Mouse (Mus musculus) hindbrain, embryonic 12.5 days (tissue): ENCODE data around the gene Cbr4. TPM values are rescaled to one million over a fixed set of nuclear protein-coding genes. Genes with fewer than 3 reads are reported as not detected.

Experiments used
- ATAC-seq: fragments of 200-750 bp; cut with Nextera tagmentation; 2 replicates; pipeline ENCODE4 v1.8.0; 2017; ENCODE audit warnings: moderate TSS enrichment; ENCODE audit not compliant: low FRiP score
- H3K27ac ChIP-seq: fragments of 300-500 bp; sonication (generic); 2 replicates; pipeline ENCODE4 v1.5.1; 2016; ENCODE audit warnings: mild to moderate bottlenecking
- H3K27me3 ChIP-seq: fragments of 300-500 bp; sonication (generic); 2 replicates; pipeline ENCODE4 v1.6.1; 2016; ENCODE audit warnings: mild to moderate bottlenecking
- H3K36me3 ChIP-seq: fragments of 300-500 bp; sonication (generic); 2 replicates; pipeline ENCODE4 v1.6.1; 2016; ENCODE audit warnings: mild to moderate bottlenecking
- H3K4me1 ChIP-seq: fragments of 300-500 bp; sonication (generic); 2 replicates; pipeline ENCODE4 v1.6.1; 2016
- H3K4me2 ChIP-seq: fragments of 300-500 bp; sonication (generic); replicated peaks from 2 replicates; pipeline ENCODE4 v1.6.1; 2016; ENCODE audit warnings: mild to moderate bottlenecking
- H3K4me3 ChIP-seq: fragments of 300-500 bp; sonication (generic); 2 replicates; pipeline ENCODE4 v1.5.1; 2016; ENCODE audit warnings: mild to moderate bottlenecking
- H3K9ac ChIP-seq: fragments of 300-500 bp; sonication (generic); 2 replicates; pipeline ENCODE4 v1.6.1; 2016; ENCODE audit warnings: mild to moderate bottlenecking, moderate library complexity
- H3K9me3 ChIP-seq: fragments of 300-500 bp; sonication (generic); replicated peaks from 2 replicates; pipeline ENCODE4 v1.6.1; 2016; ENCODE audit warnings: mild to moderate bottlenecking
- WGBS: fragments of 180-500 bp; shearing (Covaris S2); methylation state at CpG from one replicate; pipeline ENCODE4 v1.1.7; 2016; 5-methylcytosine and 5-hydroxymethylcytosine counted together
- polyA plus RNA-seq: library from polyadenylated mRNA; unstranded; fragments of >200 nt; fragmentation: Nextera tagmentation; extraction: Ambion mirVana; gene quantifications from 2 replicates; pipeline ENCODE4 v1.2.1, GENCODE M21; 2016

Gene Cbr4
- polyA plus RNA-seq, 1 experiment from 2014 or later, result 23.5 TPM

DNA sequence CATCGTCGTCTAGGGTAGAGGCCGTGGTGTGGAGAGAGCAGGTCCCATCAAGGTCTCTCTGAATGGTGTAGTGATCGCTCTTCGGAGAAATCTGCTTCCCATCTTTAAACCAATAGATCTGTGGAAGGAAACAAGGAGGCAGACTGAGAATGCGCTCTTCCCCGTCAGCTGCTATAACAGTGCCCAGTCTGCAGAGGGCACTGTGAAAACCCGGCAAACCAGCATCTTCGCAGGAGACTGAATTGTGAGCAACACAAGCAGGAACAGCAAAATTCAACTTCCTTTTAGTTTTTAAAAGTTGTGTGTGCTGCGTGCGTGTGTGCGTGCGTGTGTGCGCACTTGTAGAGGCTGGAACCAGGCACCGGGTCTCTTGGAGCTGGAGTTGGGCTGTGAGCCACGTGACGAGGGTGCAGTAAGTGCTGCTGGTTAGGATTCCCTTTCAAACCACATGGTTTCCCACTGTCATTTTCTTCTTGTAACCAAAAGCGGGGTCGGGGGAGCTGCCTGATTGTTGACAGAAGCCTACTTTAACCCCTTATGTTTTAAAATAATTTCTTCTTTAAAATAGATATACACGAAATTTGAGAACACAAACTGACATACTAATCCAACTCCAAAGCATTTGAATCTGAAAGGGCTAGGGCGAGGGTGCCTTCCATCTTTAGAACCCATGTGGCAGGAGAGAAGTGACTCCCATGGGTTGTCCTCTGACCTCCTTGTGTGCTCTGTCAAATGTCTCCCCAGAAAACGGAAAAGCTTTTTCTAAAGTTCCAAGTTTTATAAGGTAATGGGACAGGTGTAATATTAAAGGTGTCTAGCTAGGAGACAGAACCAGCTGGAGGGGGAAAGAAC is 44.6 kb downstream of the Cbr4 start:
- H3K27ac ChIP-seq, result no peak overlapping the region
- peaks cover 23% of the 10 kb centered on the region; the same call in 1 of the 2 replicates for H3K36me3 ChIP-seq
- H3K9me3 ChIP-seq, result no peaks in the 10 kb centered on the region
- H3K9ac ChIP-seq, result no peak overlapping the region
- no peaks in the 10 kb centered on the region for H3K27me3 ChIP-seq
- no peak for ATAC-seq
- no peak overlapping the region for H3K4me3 ChIP-seq
- WGBS, result 70% methylated on average over 22 of the region's 22 CpGs
- H3K4me2 ChIP-seq, result no peak overlapping the region
- H3K4me1 ChIP-seq, result no peaks in the 10 kb centered on the region

DNA sequence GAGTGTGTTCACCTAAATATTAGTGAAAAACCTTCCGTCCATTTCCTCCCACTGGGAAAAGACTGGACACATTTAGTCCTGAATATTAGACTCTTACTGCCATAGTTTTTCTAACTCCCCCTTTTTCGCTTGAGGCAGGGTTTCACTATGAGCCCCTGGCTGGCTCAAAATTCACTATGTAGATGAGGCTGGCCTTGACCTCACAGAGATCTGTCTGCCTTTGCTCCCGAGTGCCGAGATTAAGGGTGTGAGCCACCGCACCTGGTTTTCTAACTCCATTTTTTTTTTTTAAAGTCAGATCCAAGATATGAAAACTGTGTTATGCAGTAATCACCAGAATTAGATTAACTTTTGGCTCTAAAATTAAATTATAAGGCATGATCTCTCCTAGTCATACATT is 45.3 kb downstream of the Cbr4 start:
- no peak for ATAC-seq
- no peak overlapping the region for H3K4me3 ChIP-seq
- H3K9ac ChIP-seq, result no peak overlapping the region
- no peak overlapping the region for H3K4me2 ChIP-seq
- no peaks in the 10 kb centered on the region for H3K9me3 ChIP-seq
- no peaks in the 10 kb centered on the region for H3K27me3 ChIP-seq
- H3K4me1 ChIP-seq, result no peaks in the 10 kb centered on the region
- H3K27ac ChIP-seq, result no peak overlapping the region
- H3K36me3 ChIP-seq, result peaks cover 23% of the 10 kb centered on the region; the same call in 1 of the 2 replicates
- 77% methylated on average over 5 of the region's 5 CpGs for WGBS

DNA sequence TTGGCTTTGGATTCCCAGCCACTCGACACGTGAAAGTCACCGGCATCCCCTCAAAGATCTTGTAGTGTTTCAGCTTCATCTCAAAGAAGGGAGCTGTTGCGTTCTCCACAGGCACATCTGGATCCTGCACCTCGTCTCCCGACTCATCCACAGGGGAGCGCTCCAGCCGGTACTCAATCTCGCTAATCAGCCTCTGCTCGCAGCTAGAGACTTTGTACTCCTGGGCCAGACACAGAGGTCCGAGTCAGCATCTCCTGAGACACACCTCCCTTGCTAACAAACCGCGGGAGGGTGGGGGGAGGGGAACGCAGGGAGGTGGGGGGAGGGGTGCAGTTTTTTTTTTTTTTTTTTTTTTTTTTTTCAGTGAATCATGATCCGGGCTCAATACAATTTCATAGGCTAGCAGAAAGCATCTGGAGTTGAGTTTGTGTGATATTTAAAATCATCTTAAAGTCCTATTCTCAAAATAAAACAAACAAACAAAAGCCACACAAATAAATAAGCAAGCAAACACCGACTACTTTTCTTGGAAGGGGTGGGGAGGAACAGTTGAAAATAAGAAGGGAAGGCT is 45.9 kb downstream of the Cbr4 start:
- 44% methylated on average over 16 of the region's 16 CpGs for WGBS
- no peaks in the 10 kb centered on the region for H3K9me3 ChIP-seq
- H3K9ac ChIP-seq, result no peak overlapping the region
- no peak overlapping the region for H3K4me3 ChIP-seq
- H3K4me1 ChIP-seq, result no peaks in the 10 kb centered on the region
- ATAC-seq, result no peak
- H3K27me3 ChIP-seq, result no peaks in the 10 kb centered on the region
- no peak overlapping the region for H3K4me2 ChIP-seq
- H3K27ac ChIP-seq, result no peak overlapping the region
- H3K36me3 ChIP-seq, result peaks cover 28% of the 10 kb centered on the region

DNA sequence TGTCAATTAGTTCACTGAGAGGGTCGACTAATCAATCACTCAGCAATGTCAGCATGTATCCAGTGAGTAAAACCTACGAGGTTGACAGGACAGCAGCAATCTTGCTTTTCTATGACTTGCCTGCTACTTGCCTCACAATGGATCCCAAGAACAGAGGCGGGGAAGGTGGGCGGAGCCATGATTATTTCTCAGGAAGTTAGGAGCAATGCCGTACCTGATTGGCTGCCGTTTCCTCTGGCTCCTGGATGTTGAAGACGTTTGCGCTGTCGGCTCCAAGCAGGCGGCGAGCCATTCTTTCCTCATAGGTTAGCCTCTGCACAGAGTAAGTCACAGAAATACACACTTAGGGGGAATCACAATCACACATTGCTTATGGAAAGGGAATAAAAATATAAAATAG is 47.9 kb downstream of the Cbr4 start:
- no peak overlapping the region for H3K27ac ChIP-seq
- WGBS, result 77% methylated on average over 11 of the region's 11 CpGs
- no peak overlapping the region for H3K4me3 ChIP-seq
- H3K9me3 ChIP-seq, result no peaks in the 10 kb centered on the region
- H3K9ac ChIP-seq, result no peak overlapping the region
- H3K4me1 ChIP-seq, result no peaks in the 10 kb centered on the region
- no peaks in the 10 kb centered on the region for H3K27me3 ChIP-seq
- peaks cover 26% of the 10 kb centered on the region for H3K36me3 ChIP-seq
- ATAC-seq, result no peak
- H3K4me2 ChIP-seq, result no peak overlapping the region

- Histone ChIP-seq H3K27ac (no peak overlapping the region), H3K27me3 (no peaks in the 10 kb centered on the region), H3K4me1 (no peaks in the 10 kb centered on the region), H3K4me2 (no peak overlapping the region), H3K36me3 (peaks cover 15% of the 10 kb centered on the region), H3K9ac (no peak overlapping the region), H3K9me3 (no peaks in the 10 kb centered on the region), H3K4me3 (no peak overlapping the region)
- 83% methylated on average over 5 of the region's 5 CpGs for WGBS
- no peak for ATAC-seq
These were observed 49.9 kb downstream of the Cbr4 start for GRCm38 (mm10) chr8:61537471-61537870.

- no peaks in the 10 kb centered on the region for H3K9me3 ChIP-seq
- no peak overlapping the region for H3K4me3 ChIP-seq
- no peak overlapping the region for H3K9ac ChIP-seq
- peaks cover 11% of the 10 kb centered on the region; the same call in 1 of the 2 replicates for H3K36me3 ChIP-seq
- no peaks in the 10 kb centered on the region for H3K27me3 ChIP-seq
- H3K27ac ChIP-seq, result no peak overlapping the region
- H3K4me1 ChIP-seq, result no peaks in the 10 kb centered on the region
- 44% methylated on average over 7 of the region's 7 CpGs for WGBS
- peak; percentile 63 for ATAC-seq
- H3K4me2 ChIP-seq, result no peak overlapping the region
These were observed 52.4 kb downstream of the Cbr4 start for GRCm38 (mm10) chr8:61539828-61540500.

GRCm38 (mm10) chr8:61549585-61549984 is 62.1 kb downstream of the Cbr4 start:
- 56% methylated on average over 38 of the region's 41 CpGs for WGBS
- peak overlapping the region; percentile 32 for H3K4me2 ChIP-seq
- H3K4me3 ChIP-seq, result peak overlapping the region; percentile 7; the same call in 1 of the 2 replicates
- H3K4me1 ChIP-seq, result no peaks in the 10 kb centered on the region
- peaks cover 17% of the 10 kb centered on the region for H3K36me3 ChIP-seq
- no peak overlapping the region for H3K27ac ChIP-seq
- no peak overlapping the region for H3K9ac ChIP-seq
- ATAC-seq, result peak; percentile 54; the same call in 1 of the 2 replicates
- peaks cover 15% of the 10 kb centered on the region for H3K9me3 ChIP-seq
- no peaks in the 10 kb centered on the region for H3K27me3 ChIP-seq

DNA sequence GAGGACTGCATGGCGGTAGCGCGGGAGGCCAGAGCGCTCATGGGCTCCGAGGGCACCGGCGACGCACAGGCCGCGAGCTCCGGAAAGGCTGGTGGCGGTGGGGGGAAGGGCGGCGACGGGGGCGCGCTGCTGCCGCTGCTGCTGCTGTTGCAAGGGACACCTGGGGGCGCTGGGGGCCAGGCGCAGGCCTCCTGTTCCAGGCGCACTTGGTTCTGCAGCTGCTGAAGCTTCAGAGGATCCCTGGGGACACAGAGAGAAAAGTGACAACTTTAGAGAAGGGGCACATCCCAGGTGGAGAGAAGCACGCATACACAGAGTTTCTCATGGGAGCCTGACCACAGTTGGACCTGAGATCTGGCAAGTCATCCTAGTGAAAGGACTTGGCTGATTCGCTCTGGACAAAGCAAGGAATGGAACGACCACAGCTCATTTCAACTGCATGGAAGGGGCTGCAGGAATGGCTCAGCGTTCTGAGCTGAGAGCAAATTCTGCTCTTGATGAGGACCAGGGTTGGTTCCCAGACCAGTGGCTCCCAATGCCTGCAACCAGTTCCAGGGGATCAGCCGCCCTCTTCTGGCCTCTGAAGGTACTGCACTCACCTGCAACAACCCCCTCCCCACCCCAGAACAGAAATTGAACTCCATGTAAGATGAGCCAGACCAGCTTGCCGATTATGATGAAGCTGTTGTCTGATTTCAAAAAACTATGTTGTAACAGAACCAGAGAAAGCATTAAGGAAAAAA is 62.6 kb downstream of the Cbr4 start:
- Histone ChIP-seq H3K27ac (no peak overlapping the region), H3K27me3 (no peaks in the 10 kb centered on the region), H3K4me3 (peak overlapping the region; percentile 7; the same call in 1 of the 2 replicates), H3K9ac (no peak overlapping the region), H3K4me2 (peak overlapping the region; percentile 32), H3K9me3 (peaks cover 15% of the 10 kb centered on the region), H3K36me3 (peaks cover 17% of the 10 kb centered on the region), H3K4me1 (peaks cover 4% of the 10 kb centered on the region; the same call in 1 of the 2 replicates)
- WGBS, result 37% methylated on average over 27 of the region's 27 CpGs
- ATAC-seq, result peak; percentile 22; the same call in 1 of the 2 replicates

GRCm38 (mm10) chr8:61552221-61552620 is 64.7 kb downstream of the Cbr4 start:
- H3K9me3 ChIP-seq, result peaks cover 15% of the 10 kb centered on the region
- no peak overlapping the region for H3K4me2 ChIP-seq
- no peak overlapping the region for H3K4me3 ChIP-seq
- no peaks in the 10 kb centered on the region for H3K27me3 ChIP-seq
- H3K4me1 ChIP-seq, result peaks cover 14% of the 10 kb centered on the region; the same call in 1 of the 2 replicates
- H3K27ac ChIP-seq, result no peak overlapping the region
- H3K36me3 ChIP-seq, result peaks cover 17% of the 10 kb centered on the region
- WGBS, result 72% methylated on average over 6 of the region's 6 CpGs
- ATAC-seq, result no peak
- H3K9ac ChIP-seq, result no peak overlapping the region

DNA sequence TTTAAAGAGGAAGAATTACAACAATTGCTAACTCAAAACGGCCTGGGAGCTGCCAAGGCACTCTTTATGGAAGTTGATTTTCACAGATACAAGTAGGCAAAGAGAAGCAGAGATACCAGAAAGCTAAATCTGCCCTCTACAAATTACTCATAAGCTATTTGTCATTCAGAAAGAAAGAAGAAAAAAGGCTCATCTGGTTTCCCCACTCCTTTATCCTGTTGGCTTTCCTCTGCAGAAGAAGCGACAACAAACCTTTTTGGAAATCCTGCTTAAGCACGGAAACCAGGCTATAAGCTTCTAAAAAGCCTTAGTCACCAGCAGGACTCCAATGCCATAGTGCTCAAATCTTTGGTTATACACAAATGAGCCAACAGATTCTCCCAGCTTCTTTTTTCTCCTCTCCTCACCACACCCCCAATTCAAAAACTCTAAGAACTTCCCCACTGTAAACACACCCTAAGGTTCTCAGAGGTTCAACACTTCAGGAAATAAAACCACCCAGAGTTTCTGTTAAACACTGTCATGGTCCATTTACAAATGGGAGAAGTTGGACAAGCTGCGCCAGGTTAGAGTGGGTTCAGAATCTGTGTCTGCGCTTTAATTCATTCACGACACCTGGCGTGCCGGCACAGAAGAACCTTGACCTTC is 65.3 kb downstream of the Cbr4 start:
- Histone ChIP-seq H3K9ac (no peak overlapping the region), H3K36me3 (peaks cover 17% of the 10 kb centered on the region), H3K4me1 (peaks cover 14% of the 10 kb centered on the region; the same call in 1 of the 2 replicates), H3K4me2 (no peak overlapping the region), H3K27ac (no peak overlapping the region), H3K27me3 (no peaks in the 10 kb centered on the region), H3K9me3 (peaks cover 15% of the 10 kb centered on the region), H3K4me3 (no peak overlapping the region)
- ATAC-seq, result no peak
- 88% methylated on average over 8 of the region's 8 CpGs for WGBS

GRCm38 (mm10) chr8:61555343-61555742 is 67.8 kb downstream of the Cbr4 start:
- 61% methylated on average over 6 of the region's 6 CpGs for WGBS
- Histone ChIP-seq H3K9ac (no peak overlapping the region), H3K9me3 (no peaks in the 10 kb centered on the region), H3K27me3 (no peaks in the 10 kb centered on the region), H3K4me3 (no peak overlapping the region), H3K4me2 (no peak overlapping the region), H3K36me3 (no peaks in the 10 kb centered on the region), H3K27ac (no peak overlapping the region), H3K4me1 (peaks cover 14% of the 10 kb centered on the region; the same call in 1 of the 2 replicates)
- no peak for ATAC-seq
